Mouse (Mus musculus) ES-E14 (cell line): ENCODE measurements around the gene Adra1d. TPM values are rescaled to one million over a fixed set of nuclear protein-coding genes. Genes with fewer than 3 reads are reported as not detected.

Source experiments
- DNase-seq: peaks from one replicate; pipeline ENCODE4 v3.0.0-alpha.2; 2013; ENCODE audit warnings: low read depth, low spot score
- H3K27ac ChIP-seq: 2 replicates; pipeline ENCODE4 v1.5.1; 2012; ENCODE audit warnings: low read depth, mild to moderate bottlenecking, low read length, moderate library complexity, mixed read lengths; ENCODE audit not compliant: poor library complexity, insufficient read depth, severe bottlenecking
- H3K36me3 ChIP-seq: 2 replicates; pipeline ENCODE4 v1.6.1; 2012; ENCODE audit warnings: mild to moderate bottlenecking, low read length, moderate library complexity, mixed read lengths; ENCODE audit not compliant: control insufficient read depth, poor library complexity, insufficient read depth, severe bottlenecking
- H3K4me1 ChIP-seq, 2 experiments: fragments of 150-350 bp in 1 of 2; sonication (generic) in 1 of 2; 2 replicates each; pipeline ENCODE4 v1.6.1; 2012; ENCODE audit warnings: low read length in 2 of 2, mild to moderate bottlenecking in 1 of 2, mixed read lengths in 1 of 2; ENCODE audit not compliant: control insufficient read depth in 2 of 2, insufficient read depth in 2 of 2, poor library complexity in 1 of 2
- H3K4me3 ChIP-seq, 2 experiments: fragments of 150-350 bp in 1 of 2; sonication (generic) in 1 of 2; 2 replicates each; pipeline ENCODE4 v1.5.1; 2012; ENCODE audit warnings: low read length in 2 of 2, low read depth in 1 of 2, mild to moderate bottlenecking in 1 of 2, mixed read lengths in 1 of 2; ENCODE audit not compliant: insufficient read depth in 1 of 2, poor library complexity in 1 of 2, severe bottlenecking in 1 of 2
- H3K9ac ChIP-seq: 2 replicates; pipeline ENCODE4 v1.6.1; 2012; ENCODE audit warnings: low read depth, mild to moderate bottlenecking, low read length, mixed read lengths; ENCODE audit not compliant: poor library complexity, insufficient read depth, severe bottlenecking
- H3K9me3 ChIP-seq: fragments of 150-350 bp; sonication (generic); 2 replicates; pipeline ENCODE4 v1.6.1; 2012; ENCODE audit warnings: low read depth, mild to moderate bottlenecking, low read length; ENCODE audit not compliant: control insufficient read depth, insufficient read depth
- CHD2 ChIP-seq: IDR thresholded peaks from 2 replicates; pipeline ENCODE4 v1.6.1; 2014; ENCODE audit warnings: mild to moderate bottlenecking, low read depth, low read length, inconsistent platforms
- HCFC1 ChIP-seq: IDR thresholded peaks from 2 replicates; pipeline ENCODE4 v1.6.1; 2012; ENCODE audit warnings: low read length, inconsistent platforms, borderline replicate concordance; ENCODE audit not compliant: insufficient read depth
- MAFK ChIP-seq: IDR thresholded peaks from 2 replicates; pipeline ENCODE4 v1.6.1; 2014; ENCODE audit warnings: mild to moderate bottlenecking, low read depth, low read length, inconsistent platforms; ENCODE audit not compliant: insufficient read depth
- ZC3H11A ChIP-seq: IDR thresholded peaks from 2 replicates; pipeline ENCODE4 v1.6.1; 2012; ENCODE audit warnings: low read depth, mild to moderate bottlenecking, inconsistent platforms, low read length, borderline replicate concordance
- ZNF384 ChIP-seq: IDR thresholded peaks from 2 replicates; pipeline ENCODE4 v1.6.1; 2012; ENCODE audit warnings: low read depth, low read length, inconsistent platforms
- in situ Hi-C, 2 experiments: fragments of 600-800 bp; cut with MboI; formaldehyde crosslinking; loops; one replicate each; pipeline ENCODE4 v1.15.1; 2025; ENCODE audit warnings: low sequenced_read_pairs in 2 of 2, inconsistent platforms in 1 of 2; ENCODE audit not compliant: unreplicated experiment in 2 of 2
- total RNA-seq: library from RNA; depleted of rRNA; stranded (reverse); fragments of 300-350 nt; gene quantifications from 2 replicates; pipeline ENCODE4 v1.2.3, GENCODE M21; 2012

Gene Adra1d
- total RNA-seq, 1 experiment = 0.85 TPM

GRCm38 (mm10) chr2:131549090-131549489 is 13.0 kb downstream of the Adra1d start:
- Histone ChIP-seq H3K4me1 (no peaks in the 10 kb centered on the region; a peak in 2 of 4 replicates), H3K9me3 (no peaks in the 10 kb centered on the region), H3K27ac (no peak overlapping the region), H3K36me3 (no peaks in the 10 kb centered on the region), H3K9ac (no peak overlapping the region), H3K4me3 (no peak overlapping the region)
- in situ Hi-C loops = loop anchor here (10.0 kb wide), 2 partner anchors 256 to 266 kb away; no protein-coding TSS in a partner anchor
- TF ChIP-seq CHD2 (no peak), HCFC1 (no peak), ZC3H11A (no peak), ZNF384 (no peak), MAFK (no peak)
- no peak for DNase-seq

- no peak for TF ChIP-seq HCFC1
- H3K9ac ChIP-seq = no peak overlapping the region
- no peak overlapping the region for H3K27ac ChIP-seq
- H3K36me3 ChIP-seq = no peaks in the 10 kb centered on the region
- in situ Hi-C loops = loop anchor here (10.0 kb wide), 2 partner anchors 256 to 266 kb away; no protein-coding TSS in a partner anchor
- H3K9me3 ChIP-seq = no peaks in the 10 kb centered on the region
- DNase-seq = no peak
- no peaks in the 10 kb centered on the region; a peak in 2 of 4 replicates for H3K4me1 ChIP-seq
- no peak overlapping the region for H3K4me3 ChIP-seq
These were observed 13.8 kb downstream of the Adra1d start for GRCm38 (mm10) chr2:131548330-131548729.

- Histone ChIP-seq H3K4me3 (peak overlapping the region in 1 of 2 experiments; percentile 60; a peak in 1 of 4 replicates), H3K27ac (no peak overlapping the region), H3K36me3 (no peaks in the 10 kb centered on the region), H3K9ac (no peak overlapping the region), H3K4me1 (peaks cover 0 to 2% of the 10 kb centered on the region in 2 experiments; a peak in 2 of 4 replicates), H3K9me3 (no peaks in the 10 kb centered on the region)
- no peak for DNase-seq
- in situ Hi-C loops = loop anchor here (10.0 kb wide), 2 partner anchors 258 to 268 kb away; no protein-coding TSS in a partner anchor
- no peak for TF ChIP-seq HCFC1
- TF ChIP-seq CHD2 = no peak
- no peak for TF ChIP-seq ZC3H11A
- TF ChIP-seq MAFK = no peak
These were observed 15.2 kb downstream of the Adra1d start for GRCm38 (mm10) chr2:131546745-131547408.

- Histone ChIP-seq H3K4me1 (peaks cover 0 to 2% of the 10 kb centered on the region in 2 experiments; a peak in 2 of 4 replicates), H3K9ac (peak overlapping the region; percentile 24), H3K9me3 (no peaks in the 10 kb centered on the region), H3K36me3 (no peaks in the 10 kb centered on the region), H3K27ac (no peak overlapping the region), H3K4me3 (peak overlapping the region; percentile 60 to 63; a peak in 3 of 4 replicates)
- in situ Hi-C loops = loop anchor here (10.0 kb wide), 2 partner anchors 258 to 268 kb away; no protein-coding TSS in a partner anchor
- no peak for TF ChIP-seq CHD2
- TF ChIP-seq ZC3H11A = no peak
- TF ChIP-seq MAFK = no peak
- TF ChIP-seq ZNF384 = no peak
- no peak for TF ChIP-seq HCFC1
- DNase-seq = no peak
These were observed 15.8 kb downstream of the Adra1d start for GRCm38 (mm10) chr2:131546308-131546700.
